Mouse (Mus musculus): ENCODE measurements around the gene Tex9.

Tex9 gene

GRCm38 (mm10) chr9:72492194-72492565 lies at the start of gene Tex9:
TSS of gene Tex9 (minus strand) at chr9:72492212.
- no peak for DNase-seq (ENCODE audit: low read depth)

GRCm38 (mm10) chr9:72537086-72537485 lies 45.1 kb upstream of the Tex9 start:
- no peak for DNase-seq (ENCODE audit: low read depth)

- DNase-seq (ENCODE audit: low read depth): no peak
Measured at GRCm38 (mm10) chr9:72535394-72535793, 43.4 kb upstream of the Tex9 start.

DNA sequence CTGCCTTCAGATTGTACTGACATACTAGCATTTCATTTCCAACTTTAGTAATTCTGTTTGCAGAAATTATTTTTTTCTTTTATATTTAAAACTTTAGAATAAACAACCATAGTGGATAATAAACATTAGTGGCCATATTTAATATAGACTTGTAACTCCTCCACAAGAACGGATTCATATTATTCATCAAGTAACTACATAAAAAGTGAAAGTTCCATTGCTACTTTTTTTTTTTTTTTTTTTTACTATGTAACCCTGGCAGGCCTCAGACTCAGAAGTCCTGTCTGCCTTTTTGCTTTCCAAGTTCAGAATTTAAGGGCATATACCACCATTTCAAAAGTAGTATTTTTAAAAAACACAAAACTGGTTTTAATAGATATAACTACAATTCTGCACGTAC lies 43.0 kb upstream of the Tex9 start:
- DNase-seq (ENCODE audit: low read depth): peak; percentile 18

DNA sequence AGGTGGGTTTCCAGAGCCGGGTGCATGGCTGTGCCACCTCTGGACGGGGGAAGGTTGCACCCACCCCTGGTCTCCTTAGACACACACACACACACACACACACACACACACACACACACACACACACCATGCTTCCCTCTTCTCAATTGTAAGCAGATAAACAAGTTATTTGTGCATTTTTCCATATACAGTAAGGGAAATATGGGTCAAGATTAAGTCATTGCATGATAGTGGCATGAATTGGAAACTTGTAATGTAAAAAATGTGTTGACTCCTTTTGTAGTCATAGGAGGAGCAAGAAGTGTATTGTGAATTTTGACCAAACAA lies 41.0 kb upstream of the Tex9 start:
- DNase-seq (ENCODE audit: low read depth): no peak

DNA sequence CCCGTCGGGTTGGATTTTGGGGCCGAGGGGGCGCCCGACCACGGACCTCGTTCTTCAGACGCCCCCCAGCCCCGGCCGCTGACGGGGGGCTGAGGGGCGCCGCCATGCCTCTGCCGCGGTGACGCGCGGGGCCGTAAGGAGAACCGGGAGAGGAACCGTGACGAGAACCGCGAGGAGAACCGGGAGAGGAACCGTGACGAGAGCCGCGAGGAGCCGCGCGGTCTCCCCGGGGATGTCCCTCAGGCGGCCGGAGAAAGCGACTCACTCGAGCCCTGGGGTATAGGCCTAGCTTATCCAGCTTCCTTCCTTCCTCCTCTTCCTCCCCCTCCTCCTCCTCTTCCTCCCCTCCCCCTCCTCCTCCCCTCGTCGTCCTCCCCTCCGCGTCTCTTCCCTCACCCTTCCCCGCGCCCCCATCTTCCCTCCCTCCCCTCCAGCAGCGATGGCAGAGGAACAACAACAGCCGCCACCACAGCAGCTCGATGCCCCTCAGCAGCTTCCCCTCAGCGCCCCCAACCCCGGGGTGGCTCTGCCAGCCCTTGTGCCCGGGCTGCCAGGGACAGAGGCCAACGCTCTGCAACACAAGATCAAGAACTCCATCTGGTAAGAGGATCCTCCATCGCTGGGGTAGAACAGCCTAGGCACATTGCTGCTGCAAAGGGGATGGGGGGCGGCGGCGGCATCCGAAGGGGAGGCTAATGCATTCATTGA lies 40.5 kb upstream of the Tex9 start:
- peak; percentile 68 for DNase-seq (ENCODE audit: low read depth)

- peak; percentile 83 for DNase-seq (ENCODE audit: low read depth)
Measured at GRCm38 (mm10) chr9:72531996-72532380, 40.0 kb upstream of the Tex9 start, which contains the start of gene Rfx7. TSS of gene Rfx7 (plus strand) at chr9:72532240.

GRCm38 (mm10) chr9:72531291-72531995 lies 39.4 kb upstream of the Tex9 start:
- DNase-seq (ENCODE audit: low read depth): peak; percentile 85

- DNase-seq (ENCODE audit: low read depth): no peak
Measured at GRCm38 (mm10) chr9:72530824-72531223, 38.8 kb upstream of the Tex9 start.

DNA sequence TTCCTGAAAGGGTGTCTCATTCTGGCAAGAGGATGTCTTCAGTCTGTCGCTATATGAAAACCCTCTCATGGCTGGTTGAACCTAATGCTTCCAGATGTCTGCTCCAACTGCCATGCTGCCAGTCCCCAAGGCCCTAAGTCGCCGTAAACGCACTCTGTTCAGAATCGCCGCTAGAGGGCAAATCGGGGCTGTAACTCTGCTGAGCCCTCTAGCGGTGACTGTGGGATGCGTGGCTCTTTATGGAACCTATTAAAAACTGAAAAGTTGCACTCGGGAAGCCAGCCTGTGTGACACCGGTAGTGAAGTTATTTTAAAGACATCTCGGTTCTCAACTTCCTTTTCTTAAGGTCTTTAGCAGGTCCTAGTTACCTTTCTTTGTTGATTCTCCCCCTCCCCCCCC lies 38.2 kb upstream of the Tex9 start:
- peak; percentile 97 for DNase-seq (ENCODE audit: low read depth)

DNA sequence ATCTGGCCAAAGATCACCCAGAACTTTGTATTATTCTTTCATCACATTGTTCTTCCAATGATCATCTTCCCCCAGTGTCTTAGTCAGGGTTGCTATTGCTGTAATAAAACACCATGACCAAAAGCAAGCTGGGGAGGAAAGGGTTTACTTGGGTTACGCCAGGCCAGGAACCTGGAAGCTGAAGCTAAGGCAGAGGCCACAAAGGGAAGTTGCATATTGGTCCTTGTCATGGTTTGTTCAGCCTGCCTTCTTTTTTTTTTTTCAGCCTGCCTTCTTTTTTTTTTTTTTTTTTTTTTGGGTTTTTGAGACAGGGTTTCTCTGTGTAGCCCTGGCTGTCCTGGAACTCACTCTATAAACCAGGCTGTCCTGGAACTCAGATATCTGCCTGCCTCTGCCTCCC lies 34.1 kb upstream of the Tex9 start:
- no peak for DNase-seq (ENCODE audit: low read depth)

DNA sequence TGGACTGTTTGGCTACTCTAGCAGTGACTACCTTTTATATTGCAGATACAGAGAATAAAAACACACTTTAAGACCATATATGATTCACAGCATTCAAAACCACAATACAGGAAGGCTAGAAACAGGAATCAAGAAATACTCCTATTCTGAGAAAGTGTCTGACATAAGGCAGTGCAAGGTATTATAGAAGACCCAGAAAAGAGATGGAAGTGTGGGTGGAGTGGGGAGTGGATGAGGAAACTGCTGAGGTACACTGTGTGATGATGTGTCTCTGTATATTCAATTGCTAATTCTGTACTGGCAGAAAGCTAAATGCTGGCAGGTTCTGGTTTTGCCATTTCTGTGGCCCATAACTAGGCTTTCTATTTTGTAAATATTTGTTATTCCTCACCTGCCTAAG lies 28.8 kb upstream of the Tex9 start:
- DNase-seq (ENCODE audit: low read depth): no peak

DNA sequence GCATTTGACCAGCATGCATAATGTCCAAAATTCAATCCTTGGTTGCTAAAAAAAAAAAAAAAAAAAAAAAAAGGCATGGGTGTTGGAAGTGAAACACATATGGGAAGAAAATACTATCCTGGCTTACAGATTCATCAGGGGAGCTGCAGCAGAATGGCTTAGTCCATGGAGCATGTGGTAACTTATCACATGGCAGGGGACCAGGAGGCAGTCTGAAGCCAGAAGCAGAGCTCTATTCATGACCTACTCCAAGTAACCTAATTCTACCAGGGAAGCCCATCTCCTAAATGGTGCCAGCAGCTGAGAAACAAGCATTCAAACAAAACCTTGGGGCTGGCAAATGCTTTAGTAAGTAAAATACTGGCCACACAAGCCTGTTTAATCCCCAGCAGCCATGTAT lies 27.2 kb upstream of the Tex9 start:
- DNase-seq (ENCODE audit: low read depth): no peak

DNA sequence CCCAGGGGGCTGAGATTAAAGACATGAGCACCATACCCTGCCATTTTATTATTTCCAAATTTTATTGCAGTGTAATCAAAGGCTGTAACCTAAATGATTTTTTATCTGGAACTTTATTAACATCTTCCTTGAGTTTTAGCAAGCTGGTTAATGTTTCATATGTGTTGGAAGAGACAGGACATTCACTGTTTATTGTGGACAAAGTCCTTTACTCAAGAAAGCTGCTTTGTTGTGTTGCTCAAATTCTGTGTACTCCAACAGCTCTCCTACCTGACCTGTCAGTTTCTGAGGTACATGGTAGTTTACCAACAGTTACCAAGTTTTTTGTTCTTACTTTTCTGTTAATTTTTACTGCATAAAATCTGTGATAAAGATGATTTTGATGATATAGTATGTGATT lies 23.4 kb upstream of the Tex9 start:
- DNase-seq (ENCODE audit: low read depth): no peak

GRCm38 (mm10) chr9:72512229-72512981 lies 20.4 kb upstream of the Tex9 start:
- DNase-seq (ENCODE audit: low read depth): no peak

DNA sequence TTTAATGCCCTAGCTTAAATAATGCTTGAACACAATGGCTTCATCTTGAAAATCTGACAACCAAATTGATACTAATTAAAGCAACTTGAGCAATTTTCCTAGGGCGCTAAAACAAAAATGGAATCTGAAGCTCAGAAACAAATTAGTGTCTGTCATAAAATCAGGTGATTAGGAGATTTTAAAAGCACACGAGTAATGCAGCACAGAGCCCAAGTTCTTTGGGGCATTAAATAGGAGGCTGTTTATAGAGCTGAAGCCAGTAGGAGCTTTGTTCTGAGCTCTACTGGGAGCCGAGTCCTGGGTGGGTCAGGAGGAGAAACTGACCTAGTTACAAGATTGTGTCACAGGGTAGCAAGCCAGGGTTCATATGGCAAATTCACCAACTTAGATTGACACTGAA lies 5.2 kb upstream of the Tex9 start:
- DNase-seq (ENCODE audit: low read depth): no peak

DNA sequence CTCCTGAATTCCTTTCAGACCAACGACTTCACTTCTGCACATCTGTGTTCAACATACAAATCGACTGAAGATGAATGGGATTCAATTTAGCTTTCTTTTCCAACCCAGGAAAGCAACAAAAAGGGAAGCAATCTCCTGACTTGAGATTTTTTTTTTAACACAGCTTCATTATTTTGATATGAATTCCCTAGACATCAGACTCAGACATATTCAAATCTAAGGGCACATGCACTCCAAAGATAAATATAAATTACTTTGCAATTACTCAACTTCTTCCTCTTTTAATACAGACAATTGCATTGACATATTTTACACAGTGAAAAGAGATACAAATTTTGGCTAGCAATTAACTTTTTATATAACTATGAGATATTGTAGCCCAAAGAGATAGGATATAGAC lies 4.7 kb upstream of the Tex9 start:
- no peak for DNase-seq (ENCODE audit: low read depth)

- DNase-seq (ENCODE audit: low read depth): no peak
Measured at GRCm38 (mm10) chr9:72493984-72494685, 2.1 kb upstream of the Tex9 start.

GRCm38 (mm10) chr9:72493465-72493864 lies 1.5 kb upstream of the Tex9 start:
- DNase-seq (ENCODE audit: low read depth): peak; percentile 76

DNA sequence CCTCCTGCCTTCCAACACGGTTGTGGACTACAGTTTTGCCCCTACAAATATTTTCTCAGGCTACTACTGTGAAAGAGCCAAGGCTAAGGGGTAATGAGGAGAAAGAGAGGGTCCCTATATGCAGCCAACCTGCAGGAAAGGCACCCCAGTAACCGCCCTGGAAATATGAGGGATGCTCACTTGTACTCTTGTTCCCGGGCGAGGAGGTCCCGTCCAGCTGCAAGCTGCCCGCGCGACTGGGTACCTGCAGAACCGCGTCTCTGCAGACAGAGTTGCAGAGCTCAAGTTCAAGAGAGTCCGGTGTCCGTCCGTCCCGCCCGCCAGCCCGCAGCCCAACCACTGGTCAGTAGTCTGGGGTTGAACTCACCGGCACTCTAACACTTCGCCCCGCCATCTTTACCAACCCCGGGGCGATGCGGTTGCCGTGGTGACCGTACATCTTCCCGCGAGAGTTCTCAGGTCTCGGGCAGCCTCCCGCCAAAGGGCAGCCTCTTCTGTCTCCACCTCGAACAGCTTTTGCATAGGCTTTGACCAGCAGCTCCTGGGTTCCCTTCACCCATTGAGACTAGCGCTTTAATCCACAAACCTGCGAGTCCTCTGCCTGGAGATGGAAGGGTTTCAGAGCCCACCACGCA lies 336 bp downstream of the Tex9 start:
- DNase-seq (ENCODE audit: low read depth): peak; percentile 89

DNA sequence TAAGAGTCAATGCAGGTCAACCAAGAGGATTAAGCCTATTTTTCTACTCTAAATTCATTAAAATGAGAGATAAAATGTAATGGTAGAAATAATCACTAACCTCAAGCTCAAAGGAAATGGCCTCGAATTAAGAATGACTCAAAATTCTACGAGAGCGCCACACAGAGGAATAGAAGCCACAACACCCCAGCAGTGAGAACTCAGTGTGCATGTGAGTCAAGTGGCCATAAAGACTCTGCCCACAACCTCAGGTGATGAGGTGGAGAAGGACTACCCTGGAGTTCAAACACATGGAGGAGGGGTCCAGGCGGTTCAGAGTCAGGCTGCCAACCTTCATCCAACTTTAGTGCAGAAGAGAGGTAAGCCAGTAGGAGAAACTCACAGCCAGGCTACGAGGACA lies 2.9 kb downstream of the Tex9 start:
- DNase-seq (ENCODE audit: low read depth): peak; percentile 46

GRCm38 (mm10) chr9:72488523-72488922 lies 3.5 kb downstream of the Tex9 start:
- no peak for DNase-seq (ENCODE audit: low read depth)

All from naive thymus-derived CD4-positive, alpha-beta T cell, adult 2 months (primary cell).